In genomic region chr13:94868478-94868950, GRCm38 (mm10) we compare ENCODE assay signal across 9 mouse cellular contexts. TPM values are rescaled to one million over a fixed set of nuclear protein-coding genes. Genes with fewer than 3 reads are reported as not detected.
DNase-seq lines count a peak whose midpoint lies in the region; ATAC-seq lines count a peak whose summit lies in the region.
"Had no signal": no experiment of that assay in that cellular context is flagged by ENCODE, and none has a peak within 500 bp of the region (broad histone marks: within the 10 kb centered on the region; RNA-seq: fewer than 3 reads in every experiment).

No protein-coding gene starts in this region.

- no peaks in the 10 kb centered on the region for H3K36me3 ChIP-seq in heart, embryonic 13.5 days
- no peaks in the 10 kb centered on the region for H3K36me3 ChIP-seq in stomach, embryonic 16.5 days (ENCODE audit: control insufficient read depth, insufficient read depth, low read length)

- DNase-seq in A20 (ENCODE audit: low read depth, low spot score), result peak; percentile 86
- DNase-seq in embryo, embryonic 10 days (ENCODE audit: low spot score), result peak; percentile 57
- peak; percentile 73 to 80 for DNase-seq in kidney, postnatal 4 days
- peak; percentile 67 for DNase-seq in mesoderm, embryonic 11.5 days (ENCODE audit: low read depth, low spot score)
- DNase-seq in frontal cortex, postnatal 25 days (ENCODE audit: low spot score in 2 of 2), result no peak

- H3K27ac ChIP-seq in heart, embryonic 13.5 days (replicated peaks), result no peak overlapping the region
- H3K27ac ChIP-seq in stomach, embryonic 16.5 days (ENCODE audit: low read length), result no peak overlapping the region

- ATAC-seq in CD4-positive, CD25-positive, alpha-beta regulatory T cell, adult 4 months, result peak; percentile 57
- no peak for ATAC-seq in heart, embryonic 13.5 days (ENCODE audit: extremely low read depth, insufficient number of reproducible peaks, low FRiP score, low TSS enrichment)
- peak; percentile 78 for ATAC-seq in stomach, embryonic 16.5 days (ENCODE audit: insufficient read depth, low FRiP score)

- no peaks in the 10 kb centered on the region for H3K9me3 ChIP-seq in heart, embryonic 13.5 days
- no peaks in the 10 kb centered on the region for H3K9me3 ChIP-seq in stomach, embryonic 16.5 days (replicated peaks; ENCODE audit: control insufficient read depth, low read length)

- H3K9ac ChIP-seq in heart, embryonic 13.5 days, result peak overlapping the region; percentile 76
- H3K9ac ChIP-seq in stomach, embryonic 16.5 days (ENCODE audit: low read length), result peak overlapping the region; percentile 51; the same call in 1 of the 2 replicates

- peaks cover 97% of the 10 kb centered on the region for H3K27me3 ChIP-seq in heart, embryonic 13.5 days (replicated peaks)
- peaks cover 73% of the 10 kb centered on the region for H3K27me3 ChIP-seq in stomach, embryonic 16.5 days (ENCODE audit: control insufficient read depth, insufficient read depth, low read length)

- peak overlapping the region; percentile 76 for H3K4me2 ChIP-seq in heart, embryonic 13.5 days
- peak overlapping the region; percentile 55 for H3K4me2 ChIP-seq in stomach, embryonic 16.5 days (ENCODE audit: low read depth, low read length)

- H3K4me1 ChIP-seq in heart, embryonic 13.5 days, result peaks cover 15% of the 10 kb centered on the region
- peaks cover 7% of the 10 kb centered on the region; the same call in 1 of the 2 replicates for H3K4me1 ChIP-seq in stomach, embryonic 16.5 days (ENCODE audit: control insufficient read depth, insufficient read depth, low read length)

- H3K4me3 ChIP-seq in heart, embryonic 13.5 days, result peak overlapping the region; percentile 49
- peak overlapping the region; percentile 39 for H3K4me3 ChIP-seq in stomach, embryonic 16.5 days (replicated peaks; ENCODE audit: low read length)
- H3K4me3 ChIP-seq: erythroblast, embryonic 14.5 days had no signal

- 2% methylated on average over 35 of the region's 35 CpGs for WGBS in heart, embryonic 13.5 days
- under 1% methylated on average over 35 of the region's 35 CpGs for WGBS in stomach, embryonic 16.5 days

RNA-seq across cellular contexts. Expression of gene Otp, which starts 6.9 kb away (rescaled TPM):
- polyA plus RNA-seq in CD4-positive, CD25-positive, alpha-beta regulatory T cell, adult 4 months (2017; shearing (Covaris generic)), result not detected
- polyA plus RNA-seq in heart, embryonic 13.5 days (2015; fragmentation: Nextera tagmentation; extraction: Ambion mirVana), result 0.06 TPM in 1 of 2 replicates, not detected in the other
- polyA plus RNA-seq in stomach, embryonic 16.5 days (2015; fragmentation: Nextera tagmentation; extraction: Ambion mirVana), result not detected in 2 replicates
- polyA plus RNA-seq: erythroblast, embryonic 14.5 days had no signal

Comparison
In these comparisons a context has a peak if more than half of its experiments do, and no peak if none do; other contexts are left out.
1. DNase-seq: peak in A20 (single experiment), embryo, embryonic 10 days (single experiment), kidney, postnatal 4 days (2 of 2) and mesoderm, embryonic 11.5 days (single experiment); none in frontal cortex, postnatal 25 days (0 of 2).